Mouse (Mus musculus) mouse embryonic stem cell (cell line): ENCODE measurements around the gene Plce1.

Experiments used
- in situ Hi-C, 2 experiments: fragments of 300-500 bp; cut with MboI; formaldehyde crosslinking; loops; 1 replicate in 1 of 2; 3 replicates in 1 of 2; pipeline ENCODE4 v1.14.3; 2019 to 2020; ENCODE audit warnings: low sequenced_read_pairs in 2 of 2, low pct_unique_long_range_greater_than_20kb in 1 of 2, mixed read lengths in 1 of 2; ENCODE audit not compliant: unreplicated experiment in 1 of 2

Plce1 gene

DNA sequence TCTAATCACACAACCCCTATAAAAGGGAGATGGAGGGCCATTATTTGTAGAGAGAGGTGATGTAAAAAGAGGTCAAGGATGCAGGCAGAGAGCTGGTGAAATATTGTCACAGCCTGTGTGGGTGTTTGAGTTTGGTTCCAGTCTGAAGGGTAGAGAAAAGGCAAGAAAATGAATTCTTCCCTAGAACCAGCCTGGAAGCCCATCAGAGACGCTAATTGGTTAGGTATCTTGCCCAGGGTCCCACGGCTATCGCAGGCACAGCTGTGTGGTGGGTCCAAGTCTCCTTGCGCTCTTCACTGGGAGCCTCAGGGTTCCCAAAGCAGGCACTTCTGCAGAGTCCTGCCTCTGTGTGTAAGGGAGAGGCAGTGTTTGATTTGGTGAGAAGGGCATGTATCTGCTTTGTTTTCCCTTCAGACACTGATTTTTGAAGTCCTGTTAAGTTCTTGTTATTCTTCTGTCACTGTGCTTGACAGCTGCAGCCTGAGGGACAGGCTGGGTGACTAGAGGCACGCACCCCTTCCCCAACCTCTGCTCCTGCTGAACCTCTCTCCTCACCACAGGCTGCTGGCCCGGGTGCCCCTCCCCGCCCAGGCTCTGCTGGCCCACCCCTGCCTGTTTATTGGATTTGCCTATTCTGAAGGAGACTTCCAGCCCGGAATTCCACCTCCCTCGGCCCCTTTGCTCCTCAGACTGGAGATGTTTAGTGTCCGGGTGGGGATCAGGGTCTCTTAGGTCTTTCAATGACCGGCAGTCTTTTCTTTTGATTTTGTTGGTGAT is 5.1 kb downstream of the Plce1 start:
- in situ Hi-C loops = no loop called here

DNA sequence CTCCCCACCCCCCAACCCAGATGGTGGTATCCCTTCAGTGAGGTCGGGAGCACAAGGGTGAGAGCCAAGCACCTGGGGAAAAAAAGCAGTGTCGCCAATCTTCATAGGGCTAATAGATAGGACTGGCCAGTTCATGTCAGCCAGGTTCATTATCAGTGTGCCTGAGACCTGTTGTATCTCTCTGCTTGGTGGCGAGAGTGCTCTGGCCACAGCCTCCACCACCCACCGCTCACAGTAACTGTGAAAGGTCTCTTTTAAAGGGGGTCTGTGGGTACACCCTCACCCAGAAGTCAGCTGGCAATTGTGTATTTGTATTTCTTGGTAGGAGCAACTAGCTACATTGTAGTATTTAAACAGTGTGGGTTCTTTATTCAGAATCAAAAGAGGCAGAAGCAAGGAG is 6.6 kb downstream of the Plce1 start:
- in situ Hi-C loops = no loop called here

DNA sequence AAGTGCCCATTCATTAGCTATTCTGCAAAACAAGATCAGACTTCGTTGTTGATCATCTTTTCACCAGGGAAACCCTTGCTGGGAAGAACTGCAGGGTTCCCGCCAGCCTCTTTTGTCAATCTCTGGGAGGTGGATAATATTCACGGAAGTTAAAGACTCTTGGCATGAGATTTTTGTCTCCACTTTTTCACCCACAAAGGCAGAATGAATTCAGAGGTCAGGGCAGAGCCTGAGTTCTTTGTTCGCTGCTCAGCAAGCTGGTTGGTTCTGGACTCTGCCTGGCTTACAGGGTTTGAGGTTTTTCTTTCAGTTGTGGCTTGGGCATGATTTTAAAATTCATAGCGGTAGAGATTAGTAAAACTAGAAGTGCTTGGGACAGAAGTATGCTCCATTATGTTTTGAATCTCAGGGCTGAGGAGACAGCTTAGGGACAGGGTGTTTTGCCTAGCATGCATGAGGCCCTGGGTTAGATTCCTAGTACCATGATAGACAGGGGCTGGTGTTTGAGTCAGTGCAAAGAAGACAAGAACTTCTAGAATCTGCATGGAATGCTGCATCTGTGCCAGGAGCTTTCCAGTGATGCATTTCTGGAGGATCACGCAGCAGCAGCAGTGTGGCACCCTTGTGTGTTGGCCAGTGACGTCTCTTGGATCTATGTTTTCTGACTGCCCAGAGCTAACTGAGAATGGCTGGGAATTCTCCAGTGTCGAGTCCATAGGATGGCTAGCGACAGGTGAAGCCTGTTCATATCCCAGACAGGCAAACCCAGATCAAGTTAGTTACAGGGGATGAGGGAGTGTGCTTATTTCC is 7.4 kb downstream of the Plce1 start:
- in situ Hi-C loops = no loop called here

GRCm38 (mm10) chr19:38498233-38498632 is 17.3 kb downstream of the Plce1 start:
- in situ Hi-C loops = no loop called here

- in situ Hi-C loops = no loop called here
Observed at GRCm38 (mm10) chr19:38504597-38504996, 23.7 kb downstream of the Plce1 start.

- in situ Hi-C loops = no loop called here
Observed at GRCm38 (mm10) chr19:38506131-38506530, 25.2 kb downstream of the Plce1 start.

GRCm38 (mm10) chr19:38507251-38507965 is 26.5 kb downstream of the Plce1 start:
- in situ Hi-C loops = no loop called here

DNA sequence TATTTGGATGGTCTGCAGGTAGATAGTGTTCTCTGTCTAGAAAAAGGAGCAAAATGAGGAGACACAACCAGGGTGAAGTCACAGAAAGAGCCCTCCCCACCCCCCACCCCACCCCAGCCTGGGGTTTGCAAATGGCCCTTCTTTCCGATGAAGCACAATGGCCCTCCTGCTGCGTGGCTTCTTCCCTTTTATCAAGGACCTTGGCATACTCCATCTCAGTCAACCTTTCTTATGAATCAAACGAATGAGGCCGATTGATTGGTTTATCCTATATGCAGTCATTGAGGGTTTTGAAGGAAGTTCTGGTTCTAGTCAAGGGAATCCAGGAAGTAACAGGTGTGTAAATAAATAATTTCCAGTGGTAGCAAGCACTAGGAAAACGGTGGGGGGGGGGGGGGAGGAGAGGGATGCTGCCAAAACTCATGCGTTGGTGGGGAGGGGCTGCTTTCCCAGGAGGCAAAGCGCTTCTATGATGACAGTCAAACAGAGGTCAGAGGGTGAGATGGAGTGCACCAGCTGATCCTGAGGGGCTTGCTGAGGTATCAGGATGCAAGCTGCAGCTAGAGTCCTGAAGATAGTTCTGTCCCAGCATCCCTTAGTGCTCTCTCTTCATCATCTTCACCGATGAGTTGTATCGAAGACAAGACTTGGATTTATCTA is 27.2 kb downstream of the Plce1 start:
- in situ Hi-C loops = no loop called here

- in situ Hi-C loops = no loop called here
Observed at GRCm38 (mm10) chr19:38514417-38515184, 33.7 kb downstream of the Plce1 start.

DNA sequence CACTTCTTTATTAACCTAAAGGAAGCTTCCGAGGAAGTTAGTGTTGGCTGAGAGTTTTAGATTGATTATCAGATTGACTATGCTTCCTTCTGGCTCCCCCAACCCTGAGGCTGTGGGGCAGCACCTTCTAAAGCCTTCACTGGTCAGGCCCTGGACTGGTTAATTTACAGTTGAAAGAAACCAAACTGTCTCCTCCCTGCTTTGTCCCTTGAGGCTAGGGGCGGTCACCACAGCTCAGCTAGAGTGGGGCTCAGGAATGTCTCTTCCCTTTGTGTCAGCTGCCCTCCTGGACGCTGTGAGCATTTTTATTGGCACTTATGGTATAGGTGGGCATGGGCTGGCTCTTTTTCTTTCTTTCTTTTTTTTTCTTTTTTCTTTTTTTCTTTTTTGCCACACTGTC is 45.9 kb downstream of the Plce1 start:
- in situ Hi-C loops = no loop called here

GRCm38 (mm10) chr19:38527475-38527874 is 46.6 kb downstream of the Plce1 start:
- in situ Hi-C loops = no loop called here

GRCm38 (mm10) chr19:38533230-38533629 is 52.3 kb downstream of the Plce1 start:
- in situ Hi-C loops = no loop called here

DNA sequence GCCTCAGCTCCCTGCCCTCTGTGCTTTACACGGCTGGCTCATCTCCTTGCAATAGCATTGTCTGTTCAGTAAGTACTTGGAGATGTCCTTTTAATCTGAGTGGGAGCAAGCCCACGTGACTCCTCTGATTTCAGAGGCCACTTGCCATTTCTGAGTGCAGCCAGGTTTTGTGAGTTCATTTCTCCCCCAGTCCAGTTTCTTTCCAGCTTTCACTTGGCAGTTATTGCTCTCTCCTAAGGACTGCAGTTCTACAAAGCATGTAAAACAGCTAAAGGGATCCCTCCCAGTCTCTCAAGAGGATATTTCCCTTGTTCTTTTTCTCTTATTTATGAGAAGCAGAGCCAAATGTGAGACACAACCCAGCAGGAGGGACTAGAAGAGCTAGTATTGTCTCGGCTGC is 58.4 kb downstream of the Plce1 start:
- in situ Hi-C loops = no loop called here

DNA sequence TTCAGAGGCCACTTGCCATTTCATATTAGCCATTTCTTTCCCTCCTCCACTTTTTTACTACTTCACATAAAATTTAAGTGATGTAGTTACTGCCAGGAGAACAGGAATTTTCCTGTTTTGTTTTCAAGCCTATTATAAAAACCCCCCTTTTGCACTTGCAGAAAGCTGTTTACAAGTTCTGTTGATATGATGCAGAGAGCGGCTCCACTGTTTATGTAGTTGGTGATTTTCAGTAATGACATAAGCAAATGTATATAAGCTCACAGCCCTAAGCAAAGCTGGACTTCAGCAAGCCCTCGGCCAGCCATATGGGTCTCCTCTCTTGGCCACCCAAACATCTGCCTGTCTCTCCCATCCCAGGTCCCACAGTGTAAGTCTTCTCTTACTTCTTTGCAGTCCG is 59.6 kb downstream of the Plce1 start:
- in situ Hi-C loops = no loop called here

DNA sequence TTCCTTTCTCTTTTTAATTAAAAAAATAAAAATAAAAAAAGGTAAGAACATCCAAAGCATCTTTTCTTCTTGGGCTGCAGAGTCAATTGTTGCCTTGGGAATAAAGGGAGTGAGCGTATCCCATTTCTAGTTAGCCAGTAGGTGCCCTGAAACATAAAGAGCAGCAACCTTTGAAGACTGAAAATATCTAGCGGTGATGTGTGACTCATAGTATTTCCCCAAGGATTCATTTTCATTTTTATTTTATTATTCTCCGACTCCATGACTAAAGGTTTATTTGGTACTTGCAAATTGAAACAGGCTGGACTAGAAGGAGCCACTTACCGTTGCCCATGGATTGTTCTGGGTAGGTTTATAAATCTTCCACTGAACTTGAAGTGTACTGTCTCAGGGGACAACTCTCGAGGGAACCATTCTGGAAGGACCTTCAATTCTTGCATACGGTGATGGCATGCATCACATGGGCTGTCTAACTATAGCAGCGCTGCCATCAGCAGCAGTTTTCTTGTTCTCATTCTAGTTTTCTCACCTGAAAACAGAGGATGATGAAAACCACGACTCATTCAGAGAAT is 68.7 kb downstream of the Plce1 start:
- in situ Hi-C loops = no loop called here

DNA sequence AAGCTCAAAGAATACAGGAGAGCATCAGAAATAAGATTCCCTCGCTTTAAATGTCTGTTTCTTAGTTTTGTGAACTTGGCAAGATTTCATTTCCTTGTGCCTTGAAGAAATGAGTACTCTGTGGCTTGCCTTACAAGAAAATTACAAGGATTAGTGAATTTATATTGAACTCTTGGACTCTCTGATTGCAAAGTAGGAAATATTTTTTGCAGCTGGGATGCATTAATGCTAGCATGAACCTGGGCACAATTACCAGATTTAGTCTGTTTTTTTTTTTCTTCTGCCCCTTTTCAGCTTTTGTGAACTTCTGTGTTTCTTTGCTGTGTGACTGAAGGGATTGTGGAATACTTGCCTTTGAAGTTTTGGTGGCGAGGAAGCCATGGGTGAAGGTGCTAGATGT is 72.6 kb downstream of the Plce1 start:
- in situ Hi-C loops = no loop called here

DNA sequence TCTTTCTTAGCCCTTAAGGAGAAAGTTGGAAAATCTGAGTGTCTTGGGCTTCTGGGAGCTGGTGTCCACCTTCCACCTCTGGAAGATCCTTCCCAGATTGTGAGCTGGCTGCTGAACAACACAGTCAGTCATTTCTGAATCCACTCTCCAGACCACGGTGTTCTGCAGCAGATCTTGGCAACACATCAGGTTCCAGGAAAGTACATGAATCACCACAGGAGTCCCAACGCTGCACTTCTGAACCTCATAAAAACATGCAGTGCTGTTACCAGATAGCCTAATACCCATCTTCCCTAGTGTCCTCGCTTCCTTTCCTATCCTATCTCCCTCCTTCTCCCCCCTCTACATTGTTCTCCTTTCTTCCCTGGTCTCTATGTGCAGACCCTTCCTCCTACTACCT is 74.5 kb downstream of the Plce1 start:
- in situ Hi-C loops = no loop called here

GRCm38 (mm10) chr19:38558816-38559215 is 77.9 kb downstream of the Plce1 start:
- in situ Hi-C loops = no loop called here
